Mouse (Mus musculus): ENCODE measurements around the gene Fmo4. TPM values are rescaled to one million over a fixed set of nuclear protein-coding genes. Genes with fewer than 3 reads are reported as not detected.

The Fmo4 gene
- not detected for polyA plus RNA-seq (2017; shearing (Covaris generic))

GRCm38 (mm10) chr1:162813836-162814156 lies at the start of gene Fmo4:
Gene Fmo4, minus strand, starts transcription at chr1:162813972.

Other genes with a start within 250 kb of the Fmo4 start
- 93.7 TPM for gene Vamp4, start 243.5 kb downstream of the Fmo4 start, polyA plus RNA-seq (2017; shearing (Covaris generic))
- not detected for gene Myoc, start 174.8 kb downstream of the Fmo4 start, polyA plus RNA-seq (2017; shearing (Covaris generic))
- gene Myocos, start 155.8 kb downstream of the Fmo4 start, polyA plus RNA-seq (2017; shearing (Covaris generic)) = not detected
- 208 TPM for gene Prrc2c, start 73.4 kb downstream of the Fmo4 start, polyA plus RNA-seq (2017; shearing (Covaris generic))
- 0.39 TPM for gene Fmo1, start 52.6 kb upstream of the Fmo4 start, polyA plus RNA-seq (2017; shearing (Covaris generic))
- gene Fmo2, start 84.8 kb upstream of the Fmo4 start, polyA plus RNA-seq (2017; shearing (Covaris generic)) = not detected
- gene Fmo6, start 123.5 kb upstream of the Fmo4 start, polyA plus RNA-seq (2017; shearing (Covaris generic)) = 0.22 TPM
- not detected for gene Fmo3, start 170.6 kb upstream of the Fmo4 start, polyA plus RNA-seq (2017; shearing (Covaris generic))